Mouse (Mus musculus) layer of hippocampus, adult 9-11 months (tissue): ENCODE measurements around the gene Tjap1.

Source experiments
- DNase-seq: peaks from one replicate; pipeline ENCODE4 v3.0.0; 2022

Gene Tjap1

DNA sequence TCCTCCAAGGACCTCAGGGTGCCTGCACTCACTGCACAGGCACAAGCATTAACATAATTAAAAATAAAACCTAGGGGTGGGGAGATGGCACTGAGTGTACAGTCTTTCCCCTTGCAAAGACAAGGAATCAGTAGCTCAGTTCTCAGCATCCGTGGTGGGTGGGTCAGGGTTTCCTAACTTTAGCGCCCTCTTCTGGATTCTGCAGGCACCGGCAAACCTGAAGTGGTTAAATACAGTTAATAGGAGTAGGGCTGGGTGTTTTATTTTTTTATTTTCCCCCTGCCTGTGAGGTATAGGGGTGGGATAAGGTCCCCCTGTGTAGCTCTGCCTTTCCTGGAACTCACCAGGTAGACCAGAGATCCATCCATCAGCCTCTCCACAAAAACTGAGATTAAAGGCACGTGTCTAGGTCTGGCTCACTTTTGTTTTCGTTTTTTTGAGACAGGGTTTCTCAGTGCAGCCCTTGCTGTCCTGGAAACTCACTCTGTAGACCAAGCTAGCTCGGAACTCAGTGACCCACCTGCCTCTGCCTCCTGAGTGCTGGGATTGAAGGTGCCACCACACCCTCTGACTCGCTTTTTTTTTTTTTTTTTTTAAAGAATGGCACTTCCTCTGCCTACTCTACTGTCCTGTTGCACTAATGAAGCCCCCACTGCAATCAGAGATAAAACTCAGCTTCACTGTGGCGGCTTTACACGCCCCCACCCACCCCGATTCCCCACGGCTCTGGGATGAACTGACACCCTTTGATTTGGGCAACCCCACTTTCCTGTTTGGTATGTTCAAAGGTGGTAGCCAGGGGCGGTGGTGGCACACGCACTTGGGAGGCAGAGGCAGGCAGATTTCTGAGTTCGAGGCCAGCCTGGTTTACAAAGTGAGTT, 30.0 kb downstream of the Tjap1 start:
- DNase-seq: no peak

DNA sequence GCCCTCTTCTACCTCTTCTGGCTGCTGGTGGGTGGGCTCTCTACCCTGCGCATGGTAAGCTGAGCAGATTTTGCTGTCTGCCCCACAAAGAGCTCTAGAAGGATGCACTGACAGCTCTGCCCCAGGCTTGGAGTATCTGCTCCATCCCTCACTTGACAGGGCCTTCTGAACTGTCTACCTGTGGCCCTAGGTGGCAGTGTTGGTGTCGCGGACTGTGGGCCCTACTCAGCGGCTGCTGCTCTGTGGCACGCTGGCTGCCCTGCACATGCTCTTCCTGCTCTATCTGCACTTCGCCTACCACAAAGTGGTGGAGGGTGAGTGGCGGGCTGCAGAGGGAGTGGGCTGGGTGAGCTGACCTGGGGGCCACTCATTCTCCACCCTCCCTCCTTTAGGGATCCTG, 31.7 kb downstream of the Tjap1 start:
- DNase-seq: no peak

DNA sequence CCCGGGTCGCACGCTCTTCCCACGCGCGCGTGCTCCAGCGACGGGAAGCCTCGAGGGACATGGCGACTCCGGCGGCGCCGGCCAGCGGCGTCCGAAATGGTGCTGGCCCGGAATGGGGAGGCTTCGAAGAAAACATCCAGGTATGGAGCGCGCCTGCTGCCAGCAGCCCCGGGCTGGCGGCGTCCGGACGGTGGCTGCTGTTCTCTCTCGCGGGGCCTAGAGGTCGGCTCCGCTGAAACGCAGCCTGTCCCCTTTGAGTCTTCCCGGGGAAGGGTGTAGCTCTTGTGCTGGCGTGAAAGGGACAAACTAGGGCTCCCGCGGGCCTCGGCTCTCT, 34.7 kb downstream of the Tjap1 start:
- no peak for DNase-seq

GRCm38 (mm10) chr17:46247512-46248188, 35.2 kb downstream of the Tjap1 start, which contains the start of the genes Polr1c and Yipf3:
TSS of gene Polr1c (minus strand) at chr17:46248054.
TSS of gene Yipf3 (plus strand) at chr17:46248080.
- peak; percentile 95 for DNase-seq

- peak; percentile 8 for DNase-seq
Observed at GRCm38 (mm10) chr17:46244579-46244978, 38.2 kb downstream of the Tjap1 start.

DNA sequence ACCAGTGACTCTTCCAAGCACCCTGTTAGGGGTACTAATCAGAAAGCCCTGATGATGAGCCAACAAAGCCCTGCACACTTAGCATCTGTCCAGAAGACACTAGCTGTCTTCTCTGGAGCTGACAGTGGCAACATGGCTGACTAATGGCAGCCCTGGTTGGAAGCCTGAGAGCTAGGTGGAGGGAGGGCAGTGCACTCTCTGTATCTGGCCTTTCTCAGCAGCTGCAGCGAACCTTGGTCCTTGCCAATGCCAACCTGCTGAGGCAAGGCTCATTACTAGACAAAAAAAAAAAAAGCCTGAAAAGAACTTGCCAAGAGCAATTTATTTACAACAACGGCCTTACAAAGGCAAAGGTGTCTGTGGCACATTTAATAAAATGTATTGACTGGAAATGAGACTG, 39.2 kb downstream of the Tjap1 start:
- no peak for DNase-seq

GRCm38 (mm10) chr17:46242993-46243392, 39.8 kb downstream of the Tjap1 start:
- DNase-seq: no peak

DNA sequence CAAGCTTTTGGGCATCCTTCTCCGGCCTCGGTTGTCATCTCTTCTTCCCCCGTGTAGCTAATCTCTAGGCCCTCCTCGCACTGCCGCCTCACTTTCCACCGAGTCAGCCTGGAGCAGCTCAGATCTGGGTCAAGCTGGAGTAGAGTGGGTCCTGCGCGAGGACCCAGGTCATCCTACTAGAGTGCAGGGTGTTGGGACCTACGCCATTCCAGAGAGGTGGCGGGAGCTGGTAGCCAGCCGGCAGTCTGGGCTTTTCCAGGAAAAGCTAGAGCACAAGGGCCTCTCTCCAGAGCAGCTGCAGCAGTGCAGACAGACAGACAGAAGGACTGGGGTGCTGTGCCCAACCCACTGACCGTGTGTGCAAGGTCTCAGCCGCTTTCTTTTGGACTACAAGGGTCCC, 40.6 kb downstream of the Tjap1 start:
- no peak for DNase-seq

GRCm38 (mm10) chr17:46241471-46241870, 41.4 kb downstream of the Tjap1 start:
- no peak for DNase-seq

DNA sequence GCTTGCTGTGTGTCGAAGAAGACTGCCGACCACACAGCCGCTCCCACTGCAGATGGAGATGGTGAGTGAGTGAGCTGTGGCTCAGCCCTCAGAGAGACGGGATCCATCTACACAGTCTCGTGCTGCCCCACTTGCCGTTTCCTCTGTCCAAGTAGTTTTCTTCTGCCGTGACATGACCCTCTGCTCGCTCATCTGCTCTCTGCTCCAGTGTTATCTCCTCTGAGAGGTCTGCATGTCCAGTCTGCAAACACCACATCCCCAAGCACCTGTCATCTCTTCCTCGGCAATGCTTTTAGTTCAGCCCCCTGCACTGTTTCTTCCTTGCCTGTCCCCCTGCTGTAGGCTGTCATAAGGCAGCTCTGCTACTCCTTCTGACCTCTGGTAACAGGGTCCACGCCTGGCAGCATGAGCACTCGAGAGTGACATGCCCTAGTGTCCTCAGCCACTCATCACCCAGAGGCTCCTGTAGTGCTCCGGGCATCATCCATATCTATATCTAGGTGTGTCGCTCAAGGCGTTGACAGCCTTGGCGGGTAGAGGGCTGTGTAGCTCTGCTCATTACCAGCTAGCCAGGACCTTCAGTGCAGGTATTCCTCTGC, 43.2 kb downstream of the Tjap1 start:
- no peak for DNase-seq

DNA sequence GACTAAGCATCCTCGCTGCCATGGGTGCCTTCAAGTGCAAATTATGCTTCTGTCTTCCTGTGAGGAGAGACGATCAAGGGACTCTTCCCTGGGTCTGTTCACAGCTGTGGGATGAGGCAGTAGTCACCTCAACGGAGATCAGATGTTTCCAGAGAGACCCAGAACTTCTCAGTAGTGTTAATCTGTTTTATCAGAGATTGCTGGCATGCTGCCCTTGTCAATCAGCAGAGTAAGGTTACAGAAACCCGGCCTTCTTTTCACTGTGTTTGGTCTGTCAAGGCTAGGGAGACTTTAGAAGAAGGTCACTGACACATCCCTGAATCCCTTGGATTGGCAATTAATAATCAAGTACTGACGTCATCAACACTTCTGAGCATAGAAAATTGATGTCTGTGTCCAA, 45.3 kb downstream of the Tjap1 start:
- no peak for DNase-seq

DNA sequence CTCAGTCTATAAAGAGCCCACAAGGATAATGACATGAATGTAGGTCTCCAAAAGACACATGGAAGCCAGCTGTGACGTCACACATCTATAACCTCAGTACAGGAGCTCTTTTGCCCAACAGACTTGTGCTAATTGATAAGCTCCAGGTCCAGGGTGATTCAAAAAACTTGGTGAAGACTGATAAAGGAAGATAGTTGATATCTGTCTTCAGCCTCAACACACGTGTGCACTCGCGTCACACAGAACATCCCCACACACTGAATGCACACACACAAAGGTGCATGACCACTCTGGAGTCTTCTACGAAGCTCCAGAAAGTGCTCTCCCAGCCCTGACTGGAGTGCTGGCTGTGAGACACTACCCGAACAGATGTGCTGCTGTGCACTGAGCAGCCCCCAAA, 45.7 kb downstream of the Tjap1 start:
- DNase-seq: no peak

DNA sequence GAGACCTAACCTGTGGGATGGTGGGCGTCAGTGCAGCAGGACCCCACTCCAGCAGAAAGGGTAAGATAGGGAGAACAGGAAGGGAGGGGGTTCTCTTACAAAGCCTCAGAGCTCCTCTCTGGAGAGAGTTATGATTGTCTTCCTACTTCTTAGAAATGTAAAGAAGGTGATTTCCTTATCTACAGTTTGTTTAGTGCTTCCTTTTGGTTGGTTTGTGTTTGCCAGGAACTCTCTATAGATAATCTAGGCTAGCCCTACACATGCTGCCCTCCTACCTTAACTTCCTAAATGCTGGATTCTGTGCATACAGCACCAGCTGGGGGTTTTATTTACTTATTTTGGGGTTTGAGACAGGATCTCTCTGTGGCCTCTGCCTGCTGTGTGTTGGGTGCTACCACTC, 46.8 kb downstream of the Tjap1 start:
- no peak for DNase-seq

DNA sequence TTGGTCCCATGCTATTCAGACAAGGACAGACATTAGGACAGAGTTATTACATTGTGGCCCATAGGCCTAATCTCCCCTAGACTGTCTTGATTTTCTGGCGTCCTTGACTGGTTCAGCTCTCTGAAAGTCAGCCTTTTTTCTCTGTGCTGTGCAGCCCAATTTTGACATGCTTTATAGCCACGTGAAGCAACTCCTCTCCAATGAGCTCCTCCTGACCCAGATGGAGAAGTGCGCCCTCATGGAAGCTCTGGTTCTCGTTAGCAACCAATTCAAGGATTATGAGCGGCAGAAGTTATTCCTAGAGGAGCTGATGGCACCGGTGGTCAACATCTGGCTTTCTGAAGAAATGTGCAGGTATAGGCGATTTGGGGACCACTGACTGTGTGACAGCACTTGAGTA, 55.2 kb downstream of the Tjap1 start:
- DNase-seq: no peak

DNA sequence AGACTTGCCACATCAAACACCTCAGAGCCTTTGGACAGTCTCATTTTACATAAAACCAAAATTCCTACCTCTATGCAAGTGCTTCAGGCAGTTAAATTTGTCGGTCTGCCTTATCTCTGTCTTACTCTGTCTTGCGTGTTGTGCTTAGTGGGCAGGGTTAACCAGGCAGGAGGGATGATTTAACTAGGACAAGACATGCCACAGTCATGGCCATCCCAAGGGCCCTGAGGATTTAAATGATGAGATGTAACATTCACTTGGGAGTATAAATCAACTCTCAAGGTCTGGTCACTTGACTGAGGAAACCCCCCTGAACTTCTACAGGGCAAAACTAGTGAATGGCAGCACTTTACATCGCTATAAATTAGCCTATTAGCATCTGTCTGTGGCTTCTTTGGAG, 61.2 kb downstream of the Tjap1 start:
- DNase-seq: no peak

GRCm38 (mm10) chr17:46210550-46210949, 72.3 kb downstream of the Tjap1 start:
- DNase-seq: no peak
